43 mouse cellular contexts compared by ENCODE assay signal in the genomic region with DNA sequence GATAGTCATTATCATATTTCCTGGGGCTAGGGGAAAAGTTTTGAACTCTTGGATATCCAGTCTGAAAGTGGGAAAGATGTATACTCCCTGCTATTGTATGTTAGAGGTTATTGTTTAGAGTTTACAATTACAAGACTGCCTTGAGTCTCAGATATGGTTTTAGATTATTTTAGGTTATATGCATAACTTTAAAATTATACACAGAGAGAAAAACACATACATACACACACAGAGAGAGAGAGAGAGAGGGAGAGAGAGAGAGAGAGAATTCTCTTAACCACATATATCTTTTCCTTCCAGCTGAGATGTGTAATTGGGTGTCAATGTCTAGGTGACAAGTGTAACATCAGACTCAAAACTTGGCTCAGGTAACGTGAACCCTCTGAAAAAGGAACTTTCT. TPM values are rescaled to one million over a fixed set of nuclear protein-coding genes. Genes with fewer than 3 reads are reported as not detected.
"Had no signal": no experiment of that assay in that cellular context is flagged by ENCODE, and none has a peak within 500 bp of the region (broad histone marks: within the 10 kb centered on the region; RNA-seq: fewer than 3 reads in every experiment).

A gene (plus strand): TSS at position 301 of the 400 bp plus-strand sequence.

- H3K9ac ChIP-seq: heart, embryonic 12.5 days; heart, embryonic 13.5 days; heart, embryonic 15.5 days; hindbrain, embryonic 12.5 days; hindbrain, embryonic 13.5 days; hindbrain, embryonic 14.5 days; hindbrain, embryonic 15.5 days; intestine, embryonic 15.5 days; kidney, embryonic 15.5 days had no signal

- DNase-seq: heart, postnatal 10 days; heart, postnatal 14 days; heart, postnatal 36 days; heart, postnatal 4 days; kidney, adult 11 months; kidney, adult 18-20 months; kidney, adult 2 months; kidney, adult 8-10 months; kidney, adult 9 months; kidney, postnatal 10 days; kidney, postnatal 14 days; kidney, postnatal 25 days; kidney, postnatal 36 days; kidney, postnatal 4 days; layer of hippocampus, adult 9-11 months; layer of hippocampus, postnatal 36 days had no signal

- H3K27me3 ChIP-seq: heart, embryonic 12.5 days; heart, embryonic 13.5 days; heart, embryonic 15.5 days; hindbrain, embryonic 12.5 days; hindbrain, embryonic 13.5 days; hindbrain, embryonic 15.5 days; intestine, embryonic 15.5 days; kidney, embryonic 15.5 days had no signal

- H3K36me3 ChIP-seq: heart, embryonic 15.5 days; hindbrain, embryonic 12.5 days; hindbrain, embryonic 13.5 days; hindbrain, embryonic 15.5 days; intestine, embryonic 15.5 days had no signal

- H3K4me2 ChIP-seq: heart, embryonic 11.5 days; heart, embryonic 12.5 days; heart, embryonic 13.5 days; heart, embryonic 15.5 days; hindbrain, embryonic 12.5 days; hindbrain, embryonic 13.5 days; hindbrain, embryonic 14.5 days; hindbrain, embryonic 15.5 days; intestine, embryonic 15.5 days; kidney, embryonic 15.5 days had no signal

- H3K4me3 ChIP-seq: heart, embryonic 10.5 days; heart, embryonic 12.5 days; heart, embryonic 13.5 days; heart, embryonic 15.5 days; hindbrain, embryonic 10.5 days; hindbrain, embryonic 12.5 days; hindbrain, embryonic 13.5 days; hindbrain, embryonic 15.5 days; intestine, embryonic 15.5 days; kidney, embryonic 15.5 days; layer of hippocampus, adult 2 months had no signal

- H3K27ac ChIP-seq: heart, embryonic 10.5 days; heart, embryonic 13.5 days; heart, embryonic 15.5 days; hindbrain, embryonic 10.5 days; hindbrain, embryonic 12.5 days; hindbrain, embryonic 13.5 days; hindbrain, embryonic 14.5 days; hindbrain, embryonic 15.5 days; hindbrain, postnatal 0 days; intestine, embryonic 15.5 days; kidney, embryonic 15.5 days; kidney, postnatal 0 days; layer of hippocampus, adult 2 months had no signal

- H3K4me1 ChIP-seq: heart, embryonic 13.5 days; heart, embryonic 15.5 days; hindbrain, embryonic 12.5 days; hindbrain, embryonic 15.5 days; intestine, embryonic 15.5 days; kidney, embryonic 15.5 days had no signal

- H3K9me3 ChIP-seq: heart, embryonic 10.5 days; heart, embryonic 12.5 days; heart, embryonic 13.5 days; heart, embryonic 15.5 days; hindbrain, embryonic 10.5 days; hindbrain, embryonic 12.5 days; hindbrain, embryonic 13.5 days; hindbrain, embryonic 15.5 days; intestine, embryonic 15.5 days; kidney, embryonic 15.5 days had no signal

- ATAC-seq: hindbrain, embryonic 16.5 days; hindbrain, postnatal 0 days; inflammation-experienced regulatory T-cells, adult 6 months; intestine, embryonic 15.5 days; intestine, embryonic 16.5 days; intestine, postnatal 0 days had no signal

RNA-seq across cellular contexts. Expression of the gene that starts here (rescaled TPM):
- polyA plus RNA-seq: heart, embryonic 10.5 days; heart, embryonic 11.5 days; heart, embryonic 12.5 days; heart, embryonic 13.5 days; heart, embryonic 14.5 days; heart, embryonic 15.5 days; heart, embryonic 16.5 days; heart, postnatal 0 days; hindbrain, embryonic 10.5 days; hindbrain, embryonic 11.5 days; hindbrain, embryonic 12.5 days; hindbrain, embryonic 13.5 days; hindbrain, embryonic 14.5 days; hindbrain, embryonic 15.5 days; hindbrain, embryonic 16.5 days; inflammation-experienced regulatory T-cells, adult 6 months; intestine, embryonic 14.5 days; intestine, embryonic 15.5 days; intestine, embryonic 16.5 days; intestine, postnatal 0 days; kidney, adult 2 months; kidney, embryonic 14.5 days; kidney, embryonic 15.5 days; kidney, embryonic 16.5 days; kidney, postnatal 0 days; large intestine, adult 2 months had no signal
